Mouse (Mus musculus) forebrain, postnatal 0 days (tissue): ENCODE results near the gene Apbb1ip. TPM values are rescaled to one million over a fixed set of nuclear protein-coding genes. Genes with fewer than 3 reads are reported as not detected.
"Not testable (repeated sequence)": the region's sequence is repeated elsewhere in the genome, so short reads cannot be mapped to it uniquely, and the experiment has no call there.

Source experiments
- ATAC-seq: fragments of 200-750 bp; cut with Nextera tagmentation; 2 replicates; pipeline ENCODE4 v1.8.0; 2017; ENCODE audit warnings: mild to moderate bottlenecking, moderate library complexity
- DNase-seq: peaks from one replicate; pipeline ENCODE4 v3.0.0-alpha.2; 2015
- H3K27ac ChIP-seq: fragments of 300-500 bp; sonication (generic); 2 replicates; pipeline ENCODE4 v1.5.1; 2014; ENCODE audit warnings: low read depth, mild to moderate bottlenecking, antibody characterized with exemption, low read length, moderate library complexity, mixed read lengths
- H3K27me3 ChIP-seq: fragments of 300-500 bp; sonication (generic); 2 replicates; pipeline ENCODE4 v1.6.1; 2014; ENCODE audit warnings: mild to moderate bottlenecking, low read length, mixed read lengths; ENCODE audit not compliant: insufficient read depth
- H3K36me3 ChIP-seq: fragments of 300-500 bp; sonication (generic); 2 replicates; pipeline ENCODE4 v1.6.1; 2014; ENCODE audit warnings: mild to moderate bottlenecking, moderate library complexity; ENCODE audit not compliant: insufficient read depth
- H3K4me1 ChIP-seq: fragments of 300-500 bp; sonication (generic); 2 replicates; pipeline ENCODE4 v1.6.1; 2014; ENCODE audit warnings: antibody characterized with exemption; ENCODE audit not compliant: insufficient read depth
- H3K4me2 ChIP-seq: fragments of 300-500 bp; sonication (generic); 2 replicates; pipeline ENCODE4 v1.6.1; 2014; ENCODE audit warnings: low read depth, mild to moderate bottlenecking, moderate library complexity
- H3K4me3 ChIP-seq: fragments of 300-500 bp; sonication (generic); 2 replicates; pipeline ENCODE4 v1.5.1; 2014; ENCODE audit warnings: low read depth, low read length, mixed read lengths
- H3K9ac ChIP-seq: fragments of 300-500 bp; sonication (generic); 2 replicates; pipeline ENCODE4 v1.6.1; 2014; ENCODE audit warnings: mild to moderate bottlenecking
- H3K9me3 ChIP-seq: fragments of 300-500 bp; sonication (generic); 2 replicates; pipeline ENCODE4 v1.6.1; 2016; ENCODE audit warnings: low read length
- CTCF ChIP-seq: sonication (generic); IDR thresholded peaks from 2 replicates; pipeline ENCODE4 v1.5.1; 2016; ENCODE audit warnings: antibody characterized with exemption, control low read depth, low read depth
- WGBS: fragments of 180-500 bp; shearing (Covaris S2); extraction: QIAGEN DNeasy Blood & Tissue Kit; methylation state at CpG from one replicate; pipeline ENCODE4 v1.1.7; 2014; 5-methylcytosine and 5-hydroxymethylcytosine counted together
- polyA plus RNA-seq: library from polyadenylated mRNA; unstranded; fragments of >200 nt; fragmentation: Nextera tagmentation; extraction: Ambion mirVana; gene quantifications from 2 replicates; pipeline ENCODE4 v1.2.1, GENCODE M21; 2015
- total RNA-seq: library from RNA; depleted of rRNA; stranded (reverse); fragments of >200 nt; gene quantifications from 2 replicates; pipeline ENCODE4 v1.2.3, GENCODE M21; 2014

Gene Apbb1ip
- total and polyA plus RNA-seq, 2 experiments from 2014 or later, result 0.19 to 1.6 TPM

DNA sequence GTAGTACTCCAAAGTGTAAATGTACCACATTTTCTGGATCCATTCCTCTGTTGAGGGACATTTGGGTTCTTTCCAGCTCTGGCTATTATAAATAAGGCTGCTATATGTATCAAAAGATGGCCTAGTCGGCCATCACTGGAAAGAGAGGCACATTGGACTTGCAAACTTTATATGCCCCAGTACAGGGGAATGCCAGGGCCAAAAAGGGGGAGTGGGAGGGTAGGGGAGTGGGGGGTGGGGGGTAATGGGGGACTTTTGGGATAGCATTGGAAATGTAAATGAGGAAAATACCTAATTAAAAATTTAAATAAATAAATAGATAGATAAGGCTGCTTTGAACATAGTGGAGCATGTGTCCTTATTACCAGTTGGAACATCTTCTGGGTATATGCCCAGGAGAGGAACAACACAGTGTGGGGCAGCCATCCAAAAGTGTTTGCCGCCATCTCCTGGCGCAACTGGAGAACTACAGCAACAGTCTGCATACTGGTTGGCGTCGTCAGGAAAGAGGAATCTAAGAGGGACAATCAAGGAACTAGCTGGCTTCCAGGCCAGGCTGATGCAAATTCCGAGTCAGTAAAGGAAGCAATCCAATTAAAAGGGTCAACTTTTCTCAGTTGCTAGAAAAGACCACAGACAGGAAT lies 90.6 kb downstream of the Apbb1ip start:
- TF ChIP-seq CTCF, result peak; percentile 91
- not testable (repeated sequence) for H3K4me2 ChIP-seq, H3K27me3 ChIP-seq, H3K9ac ChIP-seq, H3K36me3 ChIP-seq, H3K9me3 ChIP-seq, H3K4me3 ChIP-seq, H3K4me1 ChIP-seq, H3K27ac ChIP-seq
- under 1% methylated on average over 6 of the region's 6 CpGs for WGBS
- peak; percentile 95 for ATAC-seq
- DNase-seq, result peak; percentile 89

DNA sequence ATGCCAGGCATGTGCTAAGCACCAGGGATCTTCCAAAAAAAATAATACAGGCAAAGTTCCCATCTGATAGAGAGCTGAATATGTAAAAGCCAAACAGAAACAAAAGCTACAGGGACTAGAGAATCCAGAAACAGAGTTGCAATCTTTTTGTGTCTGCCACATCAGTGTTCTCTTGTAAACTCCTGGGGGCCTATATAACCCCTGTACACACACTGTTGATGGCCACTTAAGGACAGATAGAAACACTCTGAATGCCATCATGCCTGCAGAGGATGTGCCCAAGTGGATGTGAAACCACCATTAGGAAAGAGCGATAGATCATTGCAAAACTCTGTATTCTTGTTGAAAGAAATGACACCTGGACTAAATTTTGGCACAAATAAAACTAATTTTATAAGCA lies 91.9 kb downstream of the Apbb1ip start:
- no peak for TF ChIP-seq CTCF
- H3K27ac ChIP-seq, result no peak overlapping the region
- 93% methylated on average over 1 of the region's 1 CpGs for WGBS
- no peaks in the 10 kb centered on the region for H3K4me1 ChIP-seq
- ATAC-seq, result no peak
- no peak for DNase-seq
- no peak overlapping the region for H3K4me3 ChIP-seq
- no peak overlapping the region for H3K9ac ChIP-seq
- H3K9me3 ChIP-seq, result no peaks in the 10 kb centered on the region
- H3K27me3 ChIP-seq, result no peaks in the 10 kb centered on the region
- H3K4me2 ChIP-seq, result no peak overlapping the region
- H3K36me3 ChIP-seq, result no peaks in the 10 kb centered on the region

DNA sequence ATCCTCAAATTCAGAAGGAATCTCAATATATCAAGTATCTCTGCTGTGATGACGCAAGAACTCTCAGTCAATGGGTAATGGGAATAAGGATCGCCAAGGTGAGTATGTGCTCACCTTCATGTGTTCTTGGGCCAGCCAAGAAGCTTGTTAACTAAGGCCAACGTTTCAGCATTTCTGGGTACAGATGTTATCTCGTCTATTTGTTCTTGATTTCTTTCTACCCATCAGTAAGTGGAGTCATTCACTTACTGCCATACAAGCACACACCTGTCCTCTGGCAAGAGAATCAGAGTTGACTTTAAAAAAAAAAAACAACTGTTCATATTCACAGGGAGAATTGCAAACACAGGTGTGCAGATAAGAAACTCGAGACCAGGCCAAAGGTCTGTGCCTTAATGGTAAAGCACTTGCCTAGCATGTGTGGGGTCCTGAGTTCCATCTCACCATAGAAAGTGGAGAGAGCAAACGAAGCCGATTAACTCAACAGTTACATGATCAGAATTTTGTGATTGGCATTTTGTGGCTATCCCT lies 93.1 kb downstream of the Apbb1ip start:
- H3K9me3 ChIP-seq, result no peaks in the 10 kb centered on the region
- no peak overlapping the region for H3K4me2 ChIP-seq
- H3K36me3 ChIP-seq, result no peaks in the 10 kb centered on the region
- DNase-seq, result no peak
- H3K4me3 ChIP-seq, result no peak overlapping the region
- H3K4me1 ChIP-seq, result no peaks in the 10 kb centered on the region
- no peak for TF ChIP-seq CTCF
- H3K27ac ChIP-seq, result no peak overlapping the region
- no peak overlapping the region for H3K9ac ChIP-seq
- no peak for ATAC-seq
- WGBS, result 81% methylated on average over 7 of the region's 7 CpGs
- H3K27me3 ChIP-seq, result no peaks in the 10 kb centered on the region

DNA sequence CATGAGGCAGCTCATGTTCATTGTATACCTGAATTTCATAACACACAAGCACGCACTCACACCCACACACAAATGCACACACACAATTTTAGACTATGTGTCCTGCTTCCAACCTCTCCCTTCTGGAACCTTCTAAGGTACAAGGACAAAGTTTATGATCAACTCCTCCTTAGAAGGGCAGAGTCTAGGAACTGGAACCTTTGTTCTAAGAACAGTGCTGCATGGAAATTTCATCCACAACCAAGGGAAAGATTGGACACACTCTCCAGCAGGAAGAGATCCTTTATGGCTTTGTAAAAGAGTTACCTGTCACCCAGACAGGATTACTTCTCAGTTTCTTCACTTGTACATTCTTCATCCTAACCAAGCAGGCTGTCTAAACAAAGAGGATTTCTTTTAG lies 99.3 kb downstream of the Apbb1ip start:
- no peak for DNase-seq
- Histone ChIP-seq H3K36me3 (no peaks in the 10 kb centered on the region), H3K4me2 (no peak overlapping the region), H3K27me3 (no peaks in the 10 kb centered on the region), H3K9me3 (no peaks in the 10 kb centered on the region), H3K4me3 (no peak overlapping the region), H3K4me1 (no peaks in the 10 kb centered on the region), H3K27ac (no peak overlapping the region), H3K9ac (no peak overlapping the region)
- no peak for TF ChIP-seq CTCF
- 95% methylated on average over 1 of the region's 1 CpGs for WGBS
- ATAC-seq, result no peak

DNA sequence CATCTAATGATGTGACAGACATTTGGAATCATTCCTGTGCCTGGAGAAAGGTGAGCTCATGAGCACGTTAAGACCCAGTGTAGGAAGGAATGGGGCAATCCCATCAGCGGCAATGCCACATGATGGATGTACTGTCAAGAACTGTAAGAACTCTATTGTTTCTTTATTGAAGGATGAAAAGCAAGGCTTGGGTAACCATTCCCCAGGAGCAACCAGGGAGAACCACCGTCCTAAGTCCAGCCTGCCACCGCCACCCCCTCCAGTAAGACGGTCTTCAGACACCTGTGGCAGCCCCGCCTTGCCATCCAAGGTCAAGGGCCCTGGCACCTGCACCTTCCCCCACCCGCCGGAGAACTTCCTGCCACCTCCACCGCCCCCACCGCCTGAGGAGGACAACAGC lies 100.7 kb downstream of the Apbb1ip start:
- Histone ChIP-seq H3K9me3 (no peaks in the 10 kb centered on the region), H3K4me2 (no peak overlapping the region), H3K4me1 (no peaks in the 10 kb centered on the region), H3K9ac (no peak overlapping the region), H3K36me3 (no peaks in the 10 kb centered on the region), H3K27ac (no peak overlapping the region), H3K27me3 (no peaks in the 10 kb centered on the region), H3K4me3 (no peak overlapping the region)
- no peak for TF ChIP-seq CTCF
- no peak for ATAC-seq
- 73% methylated on average over 9 of the region's 10 CpGs for WGBS
- DNase-seq, result no peak

DNA sequence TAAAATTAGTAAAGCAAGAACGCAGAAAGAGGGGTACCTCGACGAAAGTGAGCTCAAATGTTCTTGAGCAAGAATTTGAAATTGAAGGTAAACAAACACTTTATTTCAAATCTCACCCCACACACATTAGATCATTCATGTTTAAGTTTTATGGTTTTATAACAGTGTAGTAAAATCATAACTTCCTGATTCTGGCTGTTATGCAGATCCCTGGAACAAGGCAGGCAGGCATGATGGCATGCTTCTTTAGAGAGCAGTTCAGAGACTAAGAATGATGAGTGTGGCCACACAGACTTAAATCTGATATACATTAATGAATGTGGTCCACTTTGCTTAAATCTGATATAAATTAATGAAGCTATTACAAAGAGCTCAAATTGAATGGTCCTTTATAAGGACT lies 102.7 kb downstream of the Apbb1ip start:
- no peaks in the 10 kb centered on the region for H3K9me3 ChIP-seq
- 95% methylated on average over 3 of the region's 3 CpGs for WGBS
- H3K4me3 ChIP-seq, result no peak overlapping the region
- H3K36me3 ChIP-seq, result no peaks in the 10 kb centered on the region
- DNase-seq, result no peak
- no peak for ATAC-seq
- no peaks in the 10 kb centered on the region for H3K27me3 ChIP-seq
- no peak overlapping the region for H3K27ac ChIP-seq
- H3K4me2 ChIP-seq, result no peak overlapping the region
- H3K9ac ChIP-seq, result no peak overlapping the region
- no peaks in the 10 kb centered on the region for H3K4me1 ChIP-seq
- TF ChIP-seq CTCF, result no peak

DNA sequence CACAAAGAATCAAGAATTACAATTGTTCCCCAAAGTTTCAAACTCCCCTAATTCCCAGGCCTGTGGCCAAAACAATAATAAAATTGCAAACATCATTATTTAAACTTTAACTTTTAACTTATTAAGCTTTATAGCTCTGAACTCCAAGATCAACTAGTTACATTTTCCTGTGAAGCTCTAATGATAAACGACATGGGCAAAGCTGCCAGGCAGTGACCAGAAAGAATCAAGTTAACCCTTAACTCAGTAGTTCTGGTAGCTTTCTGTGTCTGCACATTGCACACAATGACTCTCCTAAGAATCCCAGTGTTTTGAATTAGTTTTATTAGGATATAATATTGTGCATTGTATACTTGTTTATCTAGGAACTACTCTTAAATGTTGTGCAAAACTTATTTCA lies 104.9 kb downstream of the Apbb1ip start:
- no peak for TF ChIP-seq CTCF
- no peak for ATAC-seq
- no peak for DNase-seq
- Histone ChIP-seq H3K36me3 (no peaks in the 10 kb centered on the region), H3K27me3 (no peaks in the 10 kb centered on the region), H3K9ac (no peak overlapping the region), H3K4me3 (no peak overlapping the region), H3K9me3 (no peaks in the 10 kb centered on the region), H3K4me1 (no peaks in the 10 kb centered on the region), H3K27ac (no peak overlapping the region), H3K4me2 (no peak overlapping the region)
- WGBS, result 49% methylated on average over 1 of the region's 1 CpGs

DNA sequence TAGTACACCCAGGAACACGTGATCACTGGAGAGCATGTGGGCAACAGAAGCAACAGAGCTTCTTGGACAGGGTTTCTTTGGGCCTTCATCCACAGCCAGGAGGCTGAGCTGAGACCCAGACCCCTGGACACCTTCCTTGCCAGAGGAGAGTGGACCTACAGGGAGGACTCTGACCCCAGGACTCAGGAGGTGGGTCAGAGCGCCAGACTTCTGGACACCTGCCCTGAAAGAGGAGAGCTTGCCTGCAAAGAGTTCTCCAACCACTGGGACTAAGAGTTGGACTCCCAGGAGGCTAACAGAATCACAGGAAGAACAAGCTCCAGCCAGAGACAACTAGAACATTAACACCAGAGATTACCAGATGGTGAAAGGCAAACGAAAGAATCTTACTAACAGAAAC lies 106.8 kb downstream of the Apbb1ip start:
- not testable (repeated sequence) for H3K4me2 ChIP-seq, H3K27ac ChIP-seq, H3K9me3 ChIP-seq, H3K36me3 ChIP-seq, DNase-seq, H3K4me3 ChIP-seq, H3K27me3 ChIP-seq, H3K4me1 ChIP-seq, H3K9ac ChIP-seq, ATAC-seq
- WGBS, result 87% methylated on average over 3 of the region's 3 CpGs
